Mouse (Mus musculus) induced T-regulatory cell, adult 2 months (primary cell): ENCODE data around the gene Adam8.
A peak's percentile ranks its signal among the peaks of the same experiment; 100 is the strongest.

ENCODE experiments used
- DNase-seq: peaks from one replicate; pipeline ENCODE4 v3.0.0-alpha.2; 2012; ENCODE audit warnings: low read depth

Gene Adam8

DNA sequence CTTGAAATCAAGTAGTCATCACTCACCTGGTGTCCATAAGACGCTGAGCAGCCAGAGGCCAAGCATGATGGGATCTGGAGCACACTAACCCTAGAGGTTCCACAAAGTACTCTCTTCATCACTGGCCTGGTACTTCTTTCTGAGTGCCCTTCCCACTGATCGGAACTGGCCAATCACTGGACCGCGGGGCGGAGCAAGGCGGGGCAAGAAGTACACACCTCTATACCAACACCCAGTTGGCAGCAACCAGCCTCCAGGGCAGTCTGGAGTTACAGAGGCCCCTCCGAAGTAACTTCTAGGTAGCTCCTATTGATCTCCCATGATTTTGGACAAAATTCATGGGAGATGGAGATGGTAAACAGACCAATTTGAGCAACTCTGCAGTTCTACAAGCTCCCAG lies at the start of gene Adam8:
Adam8 (minus strand) TSS at position 157 of the 400 bp plus-strand sequence.
- DNase-seq: peak; percentile 79

- no peak for DNase-seq
Measured at GRCm38 (mm10) chr7:140037171-140037555, 44.8 kb upstream of the Adam8 start.

GRCm38 (mm10) chr7:140036281-140037170 lies 44.2 kb upstream of the Adam8 start, which contains the start of the genes Zfp511 and Tubgcp2:
TSS of gene Zfp511 (plus strand) at chr7:140036391.
TSS of gene Tubgcp2 (minus strand) at chr7:140036669.
- DNase-seq: peak; percentile 94

- no peak for DNase-seq
Measured at GRCm38 (mm10) chr7:140035456-140035855, 43.1 kb upstream of the Adam8 start.

- no peak for DNase-seq
Measured at GRCm38 (mm10) chr7:140033386-140033785, 41.0 kb upstream of the Adam8 start.

DNA sequence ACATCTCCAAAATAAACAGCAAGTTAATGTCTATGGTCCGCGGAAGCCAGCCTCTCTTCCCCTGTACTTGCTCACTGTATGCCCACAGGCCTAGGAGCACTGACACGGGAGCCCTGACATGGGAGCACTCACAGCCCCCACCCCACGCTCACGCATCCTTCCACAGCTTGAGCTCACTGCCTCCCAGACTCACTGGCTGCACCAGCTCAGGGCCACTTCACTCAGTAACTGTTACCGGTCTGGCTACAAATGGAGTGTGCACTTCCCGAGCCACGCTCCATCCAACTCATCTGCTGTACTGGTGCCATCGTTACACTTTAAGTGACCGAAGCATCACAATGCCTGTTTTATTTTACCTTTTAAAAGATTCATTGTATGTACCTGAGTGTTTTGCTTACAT lies 40.0 kb upstream of the Adam8 start:
- DNase-seq: no peak

GRCm38 (mm10) chr7:140031771-140032170 lies 39.4 kb upstream of the Adam8 start:
- DNase-seq: no peak

GRCm38 (mm10) chr7:140011336-140011735 lies 19.0 kb upstream of the Adam8 start:
- no peak for DNase-seq

DNA sequence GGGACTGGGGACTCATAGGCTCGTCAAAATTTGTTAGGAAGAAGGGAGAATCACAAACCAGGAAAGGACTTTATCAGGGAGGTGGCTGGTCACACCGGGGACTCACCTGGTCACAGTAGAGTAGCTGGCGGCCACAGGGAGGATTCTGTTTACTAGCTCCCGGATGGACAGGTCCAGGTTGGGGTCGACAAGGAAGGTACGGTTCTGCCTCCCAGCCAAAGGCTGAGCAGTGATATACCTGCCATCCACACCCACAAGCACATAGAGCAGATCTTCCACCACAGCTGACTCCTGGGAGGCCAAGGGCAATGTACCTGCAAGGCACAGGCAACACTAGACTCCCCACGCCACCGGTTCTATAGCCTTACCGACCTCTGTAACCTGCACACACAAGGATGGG lies 15.4 kb upstream of the Adam8 start:
- no peak for DNase-seq

DNA sequence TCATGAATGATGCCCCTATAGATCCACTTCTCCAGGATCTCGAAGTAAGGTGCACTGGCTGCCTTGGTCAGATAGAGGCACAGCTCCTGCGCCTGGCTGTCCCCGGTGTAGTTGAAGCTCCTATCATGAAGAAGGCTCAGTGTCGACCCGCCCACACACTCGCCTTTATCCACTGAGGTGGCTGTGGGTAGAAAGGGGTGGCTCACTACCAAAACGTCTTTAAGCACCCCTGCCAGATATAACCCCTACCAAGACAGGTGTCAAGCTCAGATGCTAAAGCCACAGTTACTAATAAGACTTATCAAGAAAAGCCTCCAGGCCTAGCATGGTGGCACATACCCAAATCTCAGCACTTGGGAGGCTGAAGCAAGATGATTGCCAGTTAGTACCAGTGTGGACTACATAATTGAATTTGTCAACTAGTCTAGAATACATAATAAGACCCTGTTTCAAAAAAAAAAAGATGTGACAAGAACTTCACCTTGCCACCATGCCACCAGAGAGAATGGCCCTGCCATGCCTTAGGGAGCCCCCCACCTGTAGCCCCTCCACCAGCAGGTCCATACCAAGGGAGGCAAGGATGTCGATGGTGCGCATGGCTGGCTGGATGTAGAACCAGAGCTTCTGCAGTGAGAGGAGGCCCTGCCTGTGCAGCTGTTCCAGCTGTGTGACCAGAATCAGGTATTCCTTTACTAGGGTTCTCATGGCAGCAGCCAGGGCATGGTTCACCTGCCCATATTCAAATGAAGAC lies 14.7 kb upstream of the Adam8 start:
- DNase-seq: no peak

GRCm38 (mm10) chr7:140004666-140005065 lies 12.3 kb upstream of the Adam8 start:
- DNase-seq: no peak

DNA sequence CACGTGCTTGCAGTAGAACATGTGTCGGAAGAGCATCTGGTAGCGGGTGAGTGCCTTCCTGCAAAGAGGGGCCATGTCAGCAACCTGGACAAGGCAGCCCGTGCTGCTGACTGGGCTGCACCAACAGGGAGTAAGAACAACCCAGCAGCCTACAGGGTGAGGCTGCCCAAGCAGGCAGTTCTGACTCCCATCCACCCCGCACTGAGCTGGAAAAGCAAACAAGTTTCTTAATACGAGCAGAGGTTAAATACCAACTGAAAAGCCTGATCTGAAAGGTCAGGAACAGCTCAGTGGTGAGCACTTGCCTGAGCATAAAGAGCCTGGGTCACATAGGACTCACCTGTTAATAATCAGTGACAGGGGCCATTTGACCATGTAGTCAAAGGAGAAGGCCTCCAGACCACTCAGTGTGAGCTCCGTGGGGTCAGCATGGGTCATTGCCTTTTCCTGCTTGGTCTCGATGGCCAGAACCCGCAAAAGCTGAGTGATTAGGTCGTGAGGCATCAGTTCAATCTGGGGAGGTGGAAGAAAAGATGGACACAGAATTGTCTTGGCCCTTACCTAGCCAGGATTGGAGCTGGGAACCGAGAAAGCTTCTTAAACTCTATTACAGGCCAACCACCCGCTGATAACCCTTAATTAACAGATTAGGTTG lies 8.9 kb upstream of the Adam8 start:
- DNase-seq: no peak

DNA sequence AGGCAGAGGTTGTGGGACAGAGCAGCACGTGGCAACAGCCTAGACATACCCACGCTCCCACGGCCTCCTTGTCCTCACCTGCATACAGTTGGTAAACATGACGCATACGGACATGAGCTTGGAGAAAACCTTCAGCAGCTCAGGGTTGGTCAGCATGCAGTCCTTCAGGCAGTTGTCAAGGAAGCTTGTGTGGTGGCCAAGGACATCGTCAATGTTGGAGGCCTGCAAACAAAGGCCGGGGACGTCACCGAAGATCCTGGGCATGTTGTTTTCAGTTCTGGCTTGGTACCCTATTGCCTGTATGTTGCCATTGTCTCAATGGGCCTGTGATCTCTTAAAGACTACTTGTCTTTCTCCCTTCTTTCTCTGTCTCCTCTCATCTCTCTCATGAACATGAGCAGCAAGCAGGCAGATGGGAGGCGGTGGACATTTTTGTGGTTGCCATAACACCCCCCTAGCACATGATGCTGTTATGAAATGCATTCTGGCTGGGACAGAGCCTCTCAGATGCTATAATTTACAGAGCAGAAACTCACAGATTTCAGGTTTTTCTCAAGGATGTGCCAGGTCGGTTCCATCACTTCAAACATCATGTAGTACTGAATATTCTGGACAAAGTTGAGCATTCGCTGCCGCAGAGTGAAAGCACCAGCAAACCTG lies 6.5 kb upstream of the Adam8 start:
- DNase-seq: no peak

DNA sequence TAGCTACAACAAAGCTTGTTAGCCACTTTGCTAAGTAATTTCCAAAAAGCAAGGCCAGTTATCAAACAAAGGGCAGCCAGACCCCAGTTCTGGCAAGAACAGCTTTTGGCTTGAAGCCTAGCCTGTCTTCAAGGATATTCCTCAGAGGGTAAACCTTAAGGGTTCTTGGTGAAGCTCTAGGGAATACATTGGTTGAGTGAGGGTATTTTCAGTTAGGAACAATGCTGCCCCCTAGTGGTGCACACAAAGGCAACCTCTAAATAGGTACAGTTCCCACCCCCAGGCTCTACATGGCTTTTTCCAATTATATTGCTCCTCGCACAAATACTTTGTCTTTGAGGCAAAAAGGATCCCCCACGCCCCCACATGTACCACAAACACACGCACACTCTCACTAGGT lies 2.3 kb upstream of the Adam8 start:
- peak; percentile 90 for DNase-seq

- no peak for DNase-seq
Measured at GRCm38 (mm10) chr7:139994202-139994601, 1.8 kb upstream of the Adam8 start.

GRCm38 (mm10) chr7:139993532-139993931 lies 1.2 kb upstream of the Adam8 start:
- no peak for DNase-seq

GRCm38 (mm10) chr7:139990864-139991394 lies 1.4 kb downstream of the Adam8 start:
- DNase-seq: peak; percentile 39

GRCm38 (mm10) chr7:139988272-139988671 lies 4.1 kb downstream of the Adam8 start:
- DNase-seq: no peak

DNA sequence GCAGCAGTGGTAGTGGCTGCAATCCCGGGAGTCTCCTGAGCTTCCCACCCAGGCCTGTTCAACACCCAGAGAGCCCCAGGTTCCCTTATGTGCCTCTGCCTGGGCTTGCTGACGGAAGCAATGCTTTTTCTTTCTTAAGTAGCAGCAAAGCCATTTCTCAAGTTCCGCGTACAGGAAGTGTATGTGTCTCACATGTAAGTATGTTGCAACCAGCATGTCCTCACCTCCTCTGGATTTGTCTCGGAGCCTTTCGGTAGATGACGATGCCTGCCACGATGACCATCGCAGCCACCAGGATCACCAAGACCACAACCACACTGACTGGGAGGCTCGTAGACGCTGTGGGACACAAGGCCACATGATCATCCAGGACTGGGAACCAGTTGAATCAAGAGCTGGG lies 7.9 kb downstream of the Adam8 start:
- DNase-seq: no peak

- DNase-seq: no peak
Measured at GRCm38 (mm10) chr7:139982058-139982457, 10.3 kb downstream of the Adam8 start.

- DNase-seq: no peak
Measured at GRCm38 (mm10) chr7:139980778-139981177, 11.6 kb downstream of the Adam8 start.
